Mouse (Mus musculus): ENCODE data around the gene Fam107a.

Gene Fam107a

GRCm38 (mm10) chr14:8256881-8257280 is 60.9 kb downstream of the Fam107a start:
- DNase-seq (ENCODE audit: low read depth, low spot score): no peak

DNA sequence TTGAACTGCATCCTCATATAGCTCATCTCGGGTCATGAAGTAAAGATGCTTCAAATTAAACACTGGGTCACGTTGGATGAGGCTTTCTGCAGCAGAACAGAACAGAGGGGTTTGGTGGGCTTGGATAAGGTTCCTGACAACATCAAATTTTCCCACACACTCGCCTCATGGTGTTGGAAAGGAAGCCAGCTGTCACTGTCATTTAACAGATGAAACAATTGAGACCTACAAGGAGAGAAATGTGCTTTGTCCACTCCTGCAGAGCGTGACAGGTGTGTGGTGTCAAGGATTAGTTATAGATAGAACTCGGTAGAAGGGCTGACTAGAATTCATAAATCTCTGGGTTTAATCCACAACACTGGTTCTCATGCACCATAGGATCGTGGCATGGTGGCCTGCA is 61.8 kb downstream of the Fam107a start:
- DNase-seq (ENCODE audit: low read depth, low spot score): no peak

DNA sequence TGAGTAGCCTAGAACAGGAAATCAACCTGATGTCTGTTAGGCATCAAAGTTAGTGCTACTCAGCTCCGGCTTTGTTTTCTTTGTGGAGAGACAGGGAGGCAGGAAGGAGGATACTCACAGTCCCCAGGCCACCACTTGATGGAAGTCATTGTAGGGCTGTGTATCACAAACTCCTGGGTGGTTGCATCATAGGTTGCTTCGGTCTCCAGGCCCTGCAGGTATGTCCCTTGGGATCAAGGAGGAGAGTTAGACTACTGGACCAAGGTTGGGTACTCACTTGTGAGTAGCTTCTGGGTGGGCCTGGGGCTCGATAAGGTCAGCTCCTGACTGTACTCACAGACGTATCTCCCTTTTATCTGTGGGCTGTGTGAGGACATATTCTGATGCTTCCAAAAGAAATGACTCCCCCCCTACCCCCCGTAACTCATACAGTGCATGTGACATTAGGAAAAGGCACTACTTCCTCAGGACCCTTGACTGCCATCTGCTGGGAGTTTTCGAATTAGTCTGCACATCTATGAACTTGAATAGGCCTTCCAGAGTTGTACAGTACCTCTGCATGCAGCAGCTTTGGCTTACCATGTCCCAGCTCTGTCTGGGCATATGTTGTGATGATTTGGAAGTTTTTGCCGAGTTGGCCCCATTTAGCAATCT is 62.6 kb downstream of the Fam107a start:
- no peak for DNase-seq (ENCODE audit: low read depth, low spot score)

- no peak for DNase-seq (ENCODE audit: low read depth, low spot score)
Observed at GRCm38 (mm10) chr14:8251330-8251885, 66.4 kb downstream of the Fam107a start.

GRCm38 (mm10) chr14:8250141-8250871 is 67.5 kb downstream of the Fam107a start:
- DNase-seq (ENCODE audit: low read depth, low spot score): no peak

- no peak for DNase-seq (ENCODE audit: low read depth, low spot score)
Observed at GRCm38 (mm10) chr14:8249206-8249605, 68.6 kb downstream of the Fam107a start.

- DNase-seq (ENCODE audit: low read depth, low spot score): no peak
Observed at GRCm38 (mm10) chr14:8246878-8247277, 70.9 kb downstream of the Fam107a start.

All from c-Kit-negative CD71-positive TER-119-positive erythroid progenitor cells, embryonic 14.5 days (primary cell).